8 mouse cellular contexts compared by ENCODE assay signal in the genomic region with DNA sequence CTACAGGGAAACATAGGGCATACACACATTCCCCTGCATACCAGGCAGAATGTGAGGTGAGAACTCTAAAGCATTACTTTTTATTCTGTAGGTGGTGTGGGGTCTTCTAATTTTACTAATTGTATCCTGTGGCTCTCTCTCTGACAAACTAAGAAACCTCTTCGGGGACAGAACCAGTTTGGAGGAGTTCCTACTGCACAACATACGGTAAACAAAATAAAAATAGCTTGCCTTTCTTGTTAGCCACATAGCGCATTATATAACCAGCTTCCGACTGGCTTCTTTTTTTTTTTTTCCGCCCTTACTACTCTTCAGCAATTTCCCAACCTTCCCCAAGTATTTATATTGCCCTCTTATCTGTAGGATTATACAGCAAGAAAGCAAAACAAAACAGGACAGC. TPM values are rescaled to one million over a fixed set of nuclear protein-coding genes. Genes with fewer than 3 reads are reported as not detected.
DNase-seq lines count a peak whose midpoint lies in the region; ATAC-seq and TF ChIP-seq lines count a peak whose summit lies in the region.

No protein-coding gene starts in this region.

- WGBS in cerebellum, adult 2 months: 1% methylated on average over 5 of the region's 5 CpGs
- 9% methylated on average over 5 of the region's 5 CpGs for WGBS in liver, embryonic 12.5 days (ENCODE audit: insufficient replicate concordance)

- TF ChIP-seq CTCF in cerebellum, adult 2 months (IDR thresholded peaks at IDR 0.05; ENCODE audit: borderline replicate concordance, insufficient read depth, low read depth, low read length): no peak

- H3K9me3 ChIP-seq in liver, embryonic 12.5 days (replicated peaks): no peaks in the 10 kb centered on the region

- H3K4me1 ChIP-seq in cerebellum, adult 2 months (ENCODE audit: control insufficient read depth, insufficient read depth, low read length): no peaks in the 10 kb centered on the region; the same call in 1 of the 2 replicates
- H3K4me1 ChIP-seq in liver, embryonic 12.5 days: peaks cover 44% of the 10 kb centered on the region

- H3K4me3 ChIP-seq in cerebellum, adult 2 months (replicated peaks; ENCODE audit: insufficient read depth, low read depth, low read length): peak overlapping the region; percentile 76
- H3K4me3 ChIP-seq in liver, embryonic 12.5 days: peak overlapping the region; percentile 88

- peak in 1 of 2 experiments; percentile 66 for DNase-seq in cerebellum, adult 2 months
- DNase-seq in cerebellum, adult 11-12 months: no peak
- DNase-seq in retina, adult 2 months (ENCODE audit: low read depth, low spot score): peak; percentile 15
- DNase-seq in retina, embryonic 14.5 days (ENCODE audit: low spot score): no peak
- DNase-seq in ovary, adult 18-20 months (ENCODE audit: low spot score): no peak

- no peak for TF ChIP-seq POLR2A in cerebellum, adult 2 months (IDR thresholded peaks at IDR 0.05; ENCODE audit: borderline replicate concordance, insufficient read depth, low read length)

- H3K9ac ChIP-seq in liver, embryonic 12.5 days: peak overlapping the region; percentile 83

- no peaks in the 10 kb centered on the region for H3K27me3 ChIP-seq in cerebellum, adult 2 months (ENCODE audit: control insufficient read depth, insufficient read depth, low read length)
- H3K27me3 ChIP-seq in liver, embryonic 12.5 days (replicated peaks): no peaks in the 10 kb centered on the region

- ATAC-seq in liver, embryonic 12.5 days: no peak
- ATAC-seq in megakaryocyte progenitor cell, adult 5-6 weeks (replicated peaks; ENCODE audit: poor library complexity): no peak
- ATAC-seq in cerebellum, adult (ENCODE audit: insufficient number of reproducible peaks, low FRiP score, low TSS enrichment): no peak

- peak overlapping the region; percentile 99 for H3K4me2 ChIP-seq in liver, embryonic 12.5 days

- no peaks in the 10 kb centered on the region for H3K36me3 ChIP-seq in liver, embryonic 12.5 days

- no peak overlapping the region for H3K27ac ChIP-seq in cerebellum, adult 2 months (ENCODE audit: insufficient read depth, low read length)
- peak overlapping the region; percentile 84; the same call in 1 of the 2 replicates for H3K27ac ChIP-seq in liver, embryonic 12.5 days

RNA-seq across cellular contexts. Expression of a gene that starts 2.0 kb away (rescaled TPM):
- 16.9 TPM in 2 replicates for polyA plus RNA-seq in cerebellum, adult 2 months (2012; rRNA removed)
- 1.6 and 1.7 TPM in 2 replicates for polyA plus RNA-seq in liver, embryonic 12.5 days (2016; fragmentation: Nextera tagmentation; extraction: Ambion mirVana)
- total RNA-seq in megakaryocyte progenitor cell, adult 5-6 weeks (2015): 16.8 and 22.6 TPM in 2 replicates
- total RNA-seq in megakaryocyte progenitor cell, adult 5-6 weeks (2017): 7.2 and 13.7 TPM in 2 replicates
